Mouse (Mus musculus) lung, postnatal 0 days (tissue): ENCODE data around the gene Corin.

ENCODE experiments used
- CTCF ChIP-seq: IDR thresholded peaks from 2 replicates; pipeline ENCODE4 v1.5.1; 2016; ENCODE audit warnings: antibody characterized with exemption, mild to moderate bottlenecking
- EP300 ChIP-seq: IDR thresholded peaks from 2 replicates; pipeline ENCODE4 v1.6.1; 2016; ENCODE audit warnings: antibody characterized with exemption, mild to moderate bottlenecking, control low read depth

DNA sequence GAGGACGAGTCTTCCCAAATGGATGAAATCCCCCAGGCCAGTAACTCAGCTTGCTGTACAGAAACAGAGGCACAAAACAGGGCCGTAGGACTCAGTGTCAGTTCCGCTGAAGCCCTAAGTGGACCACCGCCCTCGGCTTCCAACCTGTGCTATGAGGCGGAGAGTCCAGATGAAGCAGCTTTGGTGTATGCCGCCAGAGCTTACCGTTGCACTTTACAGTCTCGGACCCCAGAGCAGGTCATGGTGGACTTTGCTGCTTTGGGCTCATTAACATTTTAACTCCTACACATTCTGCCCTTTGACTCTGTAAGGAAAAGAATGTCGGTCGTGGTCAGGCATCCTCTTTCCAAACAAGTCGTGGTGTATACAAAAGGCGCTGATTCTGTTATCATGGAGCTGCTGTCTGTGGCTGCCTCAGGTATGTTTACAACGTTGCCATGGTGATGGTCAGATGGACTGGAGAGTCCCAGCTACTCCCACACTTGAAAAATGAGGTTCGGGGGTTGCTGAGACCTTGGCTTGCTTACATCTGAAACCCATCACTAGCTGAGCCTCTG is 240.0 kb downstream of the Corin start:
- TF ChIP-seq CTCF: no peak
- no peak for TF ChIP-seq EP300
